Mouse (Mus musculus): ENCODE results near the gene Ranbp17. TPM values are rescaled to one million over a fixed set of nuclear protein-coding genes. Genes with fewer than 3 reads are reported as not detected.

Gene Ranbp17
- polyA plus RNA-seq, 1 experiment = 0.09 TPM

DNA sequence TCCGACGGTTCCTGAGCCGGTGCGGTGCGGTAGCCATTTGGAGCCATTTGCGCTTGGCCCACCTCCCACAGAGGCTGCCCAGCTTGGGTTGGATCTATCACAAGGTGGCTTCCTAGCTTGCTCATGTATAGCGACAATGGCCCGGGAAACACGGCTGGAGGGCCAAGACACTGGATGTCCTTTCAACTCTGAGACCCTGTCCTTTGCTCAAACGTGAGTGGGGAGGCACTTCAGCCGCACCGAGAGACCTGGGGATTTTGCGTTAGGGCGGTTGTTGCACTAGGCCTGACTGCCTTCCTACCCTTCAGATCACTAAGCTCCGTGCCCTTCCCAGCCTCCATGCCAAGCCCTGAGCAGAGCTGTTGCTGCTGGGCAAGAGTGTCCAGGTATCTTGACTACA is 315.9 kb downstream of the Ranbp17 start:
- H3K36me3 ChIP-seq (ENCODE audit: control insufficient read depth) = no peaks in the 10 kb centered on the region
- TF ChIP-seq GATA1 (IDR thresholded peaks at IDR 0.05; ENCODE audit: low read length) (no peak), TAL1 (IDR thresholded peaks at IDR 0.05; ENCODE audit: low read length) (no peak)
- H3K4me1 ChIP-seq (ENCODE audit: control insufficient read depth) = no peaks in the 10 kb centered on the region
- peaks cover 97% of the 10 kb centered on the region for H3K27me3 ChIP-seq (ENCODE audit: control insufficient read depth)
- H3K4me3 ChIP-seq (replicated peaks) = no peak overlapping the region
- peaks cover 19% of the 10 kb centered on the region for H3K9me3 ChIP-seq (ENCODE audit: control insufficient read depth, low read length)

DNA sequence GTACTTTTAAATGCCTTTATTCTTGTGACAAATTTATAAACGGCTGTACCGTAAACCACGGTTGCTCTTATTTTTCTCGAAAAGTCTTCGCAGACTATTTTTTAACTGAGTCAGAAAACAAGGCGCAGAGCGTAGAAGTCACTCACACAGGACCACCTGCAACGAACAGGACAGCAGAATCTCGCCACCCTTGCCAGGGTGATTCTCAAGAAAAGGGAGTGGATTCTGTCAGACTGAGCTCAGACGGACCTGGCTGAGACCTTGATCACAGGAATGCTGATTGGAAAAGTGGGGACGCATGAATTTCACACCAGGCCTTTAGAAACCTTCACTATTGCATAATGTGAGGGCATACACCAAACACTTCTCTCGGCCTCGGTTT is 316.4 kb downstream of the Ranbp17 start:
- Histone ChIP-seq H3K4me1 (ENCODE audit: control insufficient read depth) (no peaks in the 10 kb centered on the region), H3K36me3 (ENCODE audit: control insufficient read depth) (no peaks in the 10 kb centered on the region), H3K27me3 (ENCODE audit: control insufficient read depth) (peaks cover 91% of the 10 kb centered on the region), H3K4me3 (replicated peaks) (no peak overlapping the region), H3K9me3 (ENCODE audit: control insufficient read depth, low read length) (peaks cover 19% of the 10 kb centered on the region)
- no peak for TF ChIP-seq TAL1 (IDR thresholded peaks at IDR 0.05; ENCODE audit: low read length)
- TF ChIP-seq GATA1 (IDR thresholded peaks at IDR 0.05; ENCODE audit: low read length) = no peak

DNA sequence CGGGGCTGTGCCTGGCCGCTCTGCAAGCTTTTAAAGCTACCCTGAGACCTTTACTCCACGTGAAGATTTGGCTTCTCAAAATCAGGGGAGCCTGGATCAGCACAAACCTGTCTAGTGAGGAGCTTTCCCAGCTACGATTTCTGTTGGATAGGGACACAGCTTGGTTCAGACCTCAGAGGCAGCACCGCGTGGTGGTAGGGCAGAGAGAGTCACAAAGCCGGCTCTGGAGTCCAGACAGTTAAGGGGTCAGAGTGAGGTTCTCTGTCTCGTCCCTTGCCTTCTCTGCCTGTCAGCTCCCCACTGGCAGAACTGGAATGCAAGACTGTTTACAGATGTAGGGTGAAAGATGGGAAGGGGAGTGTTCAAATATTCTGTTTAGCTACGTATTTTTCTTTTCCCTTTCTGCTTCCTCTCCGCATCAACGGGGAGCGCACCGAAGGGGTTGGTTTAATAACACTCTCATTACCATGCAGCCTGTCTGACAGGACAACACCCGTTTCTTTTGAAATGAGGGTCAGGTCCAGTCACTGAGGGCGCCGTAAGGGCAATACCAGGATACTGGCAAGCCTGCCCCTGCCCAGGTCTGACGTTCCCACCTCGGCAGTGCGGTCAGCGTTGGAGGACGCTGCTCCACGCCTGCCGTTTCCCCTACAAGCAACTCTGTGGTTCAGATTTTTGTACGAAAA is 317.0 kb downstream of the Ranbp17 start:
- H3K4me3 ChIP-seq (replicated peaks) = no peak overlapping the region
- H3K4me1 ChIP-seq (ENCODE audit: control insufficient read depth) = no peaks in the 10 kb centered on the region
- H3K36me3 ChIP-seq (ENCODE audit: control insufficient read depth) = no peaks in the 10 kb centered on the region
- peaks cover 91% of the 10 kb centered on the region for H3K27me3 ChIP-seq (ENCODE audit: control insufficient read depth)
- TF ChIP-seq TAL1 (IDR thresholded peaks at IDR 0.05; ENCODE audit: low read length) (no peak), GATA1 (IDR thresholded peaks at IDR 0.05; ENCODE audit: low read length) (no peak)
- H3K9me3 ChIP-seq (ENCODE audit: control insufficient read depth, low read length) = peaks cover 19% of the 10 kb centered on the region

DNA sequence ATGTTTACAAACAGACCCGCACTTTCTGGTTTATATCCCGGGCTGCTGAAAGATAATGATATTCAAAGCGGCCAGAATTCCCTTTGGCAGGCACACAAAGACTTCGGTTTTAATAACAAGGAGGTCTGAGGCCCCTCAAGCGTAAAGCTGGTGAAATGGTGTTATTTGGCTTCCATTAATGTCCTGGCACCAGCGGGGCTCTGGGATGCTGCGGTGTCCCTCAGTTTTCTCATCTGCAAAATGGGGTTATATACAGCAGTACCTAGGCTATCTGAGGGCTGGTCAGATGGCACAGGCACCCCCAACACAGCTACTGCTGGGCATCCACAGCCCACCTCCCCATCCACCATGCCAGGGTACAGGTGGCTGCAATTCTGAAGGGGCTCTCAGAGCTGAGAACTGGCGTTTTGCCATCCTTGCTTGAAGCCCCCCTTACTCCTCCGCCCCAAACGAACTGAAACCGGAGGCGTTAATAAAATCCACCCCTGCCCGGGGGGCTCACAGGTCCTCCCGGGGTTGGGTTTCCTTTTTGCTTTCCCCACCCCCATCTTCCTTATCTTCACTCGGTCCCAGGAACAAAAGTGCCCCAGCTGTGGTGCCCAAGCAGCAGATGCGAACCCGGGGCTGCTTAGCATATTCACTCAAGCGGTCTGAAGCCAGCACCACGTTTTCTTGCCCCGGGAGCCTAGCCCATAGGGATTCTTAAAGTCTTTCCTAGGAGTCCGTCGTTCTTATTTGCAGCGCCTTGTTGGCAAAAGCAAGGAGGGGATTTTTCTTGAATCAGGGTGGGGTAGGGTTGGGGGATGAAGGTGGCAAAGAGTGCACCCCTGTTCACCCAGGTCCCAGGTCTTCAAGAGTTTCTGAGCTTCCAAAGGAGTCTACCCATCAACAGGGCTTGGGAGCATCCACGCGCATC is 317.8 kb downstream of the Ranbp17 start:
- Histone ChIP-seq H3K36me3 (ENCODE audit: control insufficient read depth) (no peaks in the 10 kb centered on the region), H3K4me1 (ENCODE audit: control insufficient read depth) (no peaks in the 10 kb centered on the region), H3K9me3 (ENCODE audit: control insufficient read depth, low read length) (peaks cover 15% of the 10 kb centered on the region), H3K27me3 (ENCODE audit: control insufficient read depth) (peaks cover 89% of the 10 kb centered on the region), H3K4me3 (replicated peaks) (no peak overlapping the region)
- TF ChIP-seq GATA1 (IDR thresholded peaks at IDR 0.05; ENCODE audit: low read length) = no peak

DNA sequence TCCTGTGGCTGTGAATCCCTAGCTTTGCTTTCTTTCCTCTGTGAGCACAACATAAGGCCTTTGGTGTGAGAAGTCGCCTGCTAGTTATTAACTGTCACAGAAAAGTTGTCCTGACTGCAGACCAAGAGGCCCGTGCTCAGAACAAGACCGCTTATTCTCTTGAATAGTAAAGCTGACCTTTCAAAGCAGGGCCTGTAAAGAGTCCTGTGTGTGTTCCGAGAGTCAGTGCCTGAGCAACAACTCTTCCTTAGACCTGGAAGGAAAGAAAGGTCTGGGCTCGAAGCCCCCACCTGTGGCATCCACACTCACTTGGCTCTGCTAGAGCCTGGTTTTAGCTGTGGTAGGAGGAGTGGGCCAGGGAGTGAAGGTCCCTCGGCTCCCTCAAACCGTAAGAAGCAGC is 318.5 kb downstream of the Ranbp17 start:
- Histone ChIP-seq H3K4me3 (replicated peaks) (no peak overlapping the region), H3K9me3 (ENCODE audit: control insufficient read depth, low read length) (peaks cover 15% of the 10 kb centered on the region), H3K36me3 (ENCODE audit: control insufficient read depth) (no peaks in the 10 kb centered on the region), H3K27me3 (ENCODE audit: control insufficient read depth) (peaks cover 82% of the 10 kb centered on the region), H3K4me1 (ENCODE audit: control insufficient read depth) (no peaks in the 10 kb centered on the region)
- TF ChIP-seq TAL1 (IDR thresholded peaks at IDR 0.05; ENCODE audit: low read length) (no peak), GATA1 (IDR thresholded peaks at IDR 0.05; ENCODE audit: low read length) (no peak)

DNA sequence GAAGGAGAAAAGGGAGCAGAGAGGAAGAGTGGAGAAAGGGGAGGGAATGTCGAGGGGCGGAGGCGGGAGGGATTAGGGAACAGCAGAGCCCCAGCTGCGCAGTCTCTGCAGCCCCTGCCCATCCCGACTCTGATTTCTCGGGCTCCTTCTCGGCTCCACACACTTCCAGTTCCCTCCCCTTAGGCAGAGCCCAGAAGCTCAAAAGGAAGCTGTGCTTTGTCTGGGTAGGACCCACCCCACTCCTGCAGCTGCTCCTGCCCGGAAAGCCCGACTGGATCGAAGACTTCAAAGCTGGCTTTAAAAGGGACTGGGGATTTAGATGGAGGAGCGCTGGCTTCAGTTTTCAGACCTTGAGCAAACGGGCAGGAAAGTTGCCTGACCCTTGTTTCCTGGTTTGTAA is 319.9 kb downstream of the Ranbp17 start:
- H3K27me3 ChIP-seq (ENCODE audit: control insufficient read depth) = peaks cover 68% of the 10 kb centered on the region

DNA sequence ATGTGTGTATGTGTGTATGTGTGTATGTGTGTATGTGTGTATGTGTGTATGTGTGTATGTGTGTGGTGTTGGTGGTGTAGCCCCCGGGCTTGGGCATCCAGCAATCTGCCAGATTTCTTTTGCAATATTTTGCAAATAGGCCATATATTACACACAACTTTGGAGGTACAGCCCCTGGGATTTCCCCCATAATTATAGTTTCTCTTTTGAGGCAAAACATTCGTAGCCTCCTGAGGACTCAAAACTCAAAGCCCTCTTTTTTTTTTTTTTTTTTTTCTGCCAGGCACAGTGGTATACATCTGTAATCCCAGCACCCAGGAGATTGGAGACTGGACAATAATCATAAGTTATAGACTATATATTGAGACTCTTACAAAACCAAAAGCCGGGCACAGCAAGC is 331.7 kb downstream of the Ranbp17 start:
- Histone ChIP-seq H3K4me3 (replicated peaks) (no peak overlapping the region), H3K36me3 (ENCODE audit: control insufficient read depth) (no peaks in the 10 kb centered on the region), H3K9me3 (ENCODE audit: control insufficient read depth, low read length) (no peaks in the 10 kb centered on the region), H3K4me1 (ENCODE audit: control insufficient read depth) (no peaks in the 10 kb centered on the region), H3K27me3 (ENCODE audit: control insufficient read depth) (peaks cover 42% of the 10 kb centered on the region)
- no peak for TF ChIP-seq GATA1 (IDR thresholded peaks at IDR 0.05; ENCODE audit: low read length)
- TF ChIP-seq TAL1 (IDR thresholded peaks at IDR 0.05; ENCODE audit: low read length) = no peak

More for the DNA sequence above, 319.9 kb downstream of the Ranbp17 start:
- H3K4me1 ChIP-seq (ENCODE audit: control insufficient read depth) = no peaks in the 10 kb centered on the region
- peaks cover 15% of the 10 kb centered on the region for H3K9me3 ChIP-seq (ENCODE audit: control insufficient read depth, low read length)
- H3K36me3 ChIP-seq (ENCODE audit: control insufficient read depth) = no peaks in the 10 kb centered on the region
- TF ChIP-seq TAL1 (IDR thresholded peaks at IDR 0.05; ENCODE audit: low read length) = no peak
- no peak for TF ChIP-seq GATA1 (IDR thresholded peaks at IDR 0.05; ENCODE audit: low read length)
- no peak overlapping the region for H3K4me3 ChIP-seq (replicated peaks)

DNA sequence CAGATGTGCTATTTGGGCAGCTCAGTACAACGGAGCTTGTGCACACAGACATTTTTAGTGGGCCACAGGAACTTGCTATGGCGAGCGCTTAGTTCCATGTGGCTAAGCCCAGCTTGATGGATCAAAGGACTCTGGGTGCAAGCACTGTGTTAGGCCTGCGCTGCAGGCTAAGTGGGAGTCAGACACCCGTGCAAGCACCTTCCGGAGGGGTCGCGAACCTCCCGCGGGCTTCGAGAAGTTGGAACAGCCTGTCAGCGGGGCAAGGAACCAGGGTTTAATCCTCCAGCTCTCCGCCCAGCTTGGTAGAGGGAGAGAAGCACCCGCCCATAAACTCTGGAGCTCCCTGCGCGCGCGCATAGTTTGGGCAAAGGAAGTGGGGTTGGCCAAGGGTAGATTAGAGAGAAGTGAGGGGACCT is 332.8 kb downstream of the Ranbp17 start:
- H3K36me3 ChIP-seq (ENCODE audit: control insufficient read depth) = no peaks in the 10 kb centered on the region
- H3K4me1 ChIP-seq (ENCODE audit: control insufficient read depth) = no peaks in the 10 kb centered on the region
- peaks cover 52% of the 10 kb centered on the region for H3K27me3 ChIP-seq (ENCODE audit: control insufficient read depth)
- TF ChIP-seq TAL1 (IDR thresholded peaks at IDR 0.05; ENCODE audit: low read length) = no peak
- no peak for TF ChIP-seq GATA1 (IDR thresholded peaks at IDR 0.05; ENCODE audit: low read length)
- no peaks in the 10 kb centered on the region for H3K9me3 ChIP-seq (ENCODE audit: control insufficient read depth, low read length)
- no peak overlapping the region for H3K4me3 ChIP-seq (replicated peaks)

DNA sequence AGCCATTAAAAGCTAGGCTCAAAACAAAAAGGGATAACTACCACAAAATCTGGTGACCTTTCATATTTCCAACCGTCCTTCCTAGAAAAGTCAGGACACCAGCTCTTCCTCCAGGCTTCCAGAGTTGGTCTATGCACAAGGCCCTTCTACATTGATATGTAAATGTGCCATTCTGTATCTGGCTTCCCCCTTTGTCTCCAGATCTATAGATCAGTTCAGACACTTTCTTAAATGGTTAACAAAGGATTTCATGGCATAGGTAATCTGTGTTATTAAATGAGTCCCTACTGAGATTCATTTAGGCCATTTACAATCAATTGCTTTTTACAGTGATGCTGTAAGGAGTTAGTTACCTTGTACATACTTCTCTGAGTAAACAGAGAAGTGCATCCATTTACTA is 333.7 kb downstream of the Ranbp17 start:
- H3K4me1 ChIP-seq (ENCODE audit: control insufficient read depth) = no peaks in the 10 kb centered on the region
- H3K36me3 ChIP-seq (ENCODE audit: control insufficient read depth) = no peaks in the 10 kb centered on the region
- H3K4me3 ChIP-seq (replicated peaks) = no peak overlapping the region
- peaks cover 59% of the 10 kb centered on the region for H3K27me3 ChIP-seq (ENCODE audit: control insufficient read depth)
- no peaks in the 10 kb centered on the region for H3K9me3 ChIP-seq (ENCODE audit: control insufficient read depth, low read length)
- TF ChIP-seq TAL1 (IDR thresholded peaks at IDR 0.05; ENCODE audit: low read length) = no peak
- no peak for TF ChIP-seq GATA1 (IDR thresholded peaks at IDR 0.05; ENCODE audit: low read length)
